8 mouse cellular contexts compared by ENCODE assay signal in the genomic region with DNA sequence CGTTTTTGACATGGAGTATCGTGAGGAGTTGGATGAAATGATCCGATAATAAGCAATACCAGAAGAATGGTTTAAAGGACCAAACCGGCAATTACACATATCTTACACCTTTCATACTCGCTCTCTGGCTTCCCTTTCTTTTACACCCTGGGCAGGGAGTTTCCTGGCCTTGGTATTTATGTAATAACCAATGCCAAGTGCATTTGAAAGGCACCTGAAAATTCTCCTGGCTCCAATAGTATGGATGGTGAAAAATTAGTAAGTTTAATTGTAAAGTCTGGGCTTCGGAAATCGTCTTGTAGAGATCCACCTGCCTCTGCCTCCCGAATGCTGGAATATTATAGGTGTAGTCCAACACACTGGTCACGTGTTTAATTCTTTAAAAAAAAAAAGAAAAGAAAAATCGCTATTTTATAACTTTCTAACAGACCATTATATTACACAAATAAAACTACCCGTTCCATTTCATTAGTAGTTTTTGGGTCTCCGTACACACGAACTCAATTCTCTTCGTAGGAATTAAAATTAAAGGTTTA. TPM values are rescaled to one million over a fixed set of nuclear protein-coding genes. Genes with fewer than 3 reads are reported as not detected.
DNase-seq lines count a peak whose midpoint lies in the region; ATAC-seq and TF ChIP-seq lines count a peak whose summit lies in the region.

No protein-coding gene starts in this region.

- H3K4me2 ChIP-seq in hindbrain, embryonic 12.5 days (replicated peaks) = peak overlapping the region; percentile 86
- peak overlapping the region; percentile 64 for H3K4me2 ChIP-seq in midbrain, embryonic 12.5 days (replicated peaks)

- TF ChIP-seq POLR2A in liver, adult 2 months (IDR thresholded peaks at IDR 0.05; ENCODE audit: extremely low read depth, insufficient read depth, low read length) = no peak

- no peaks in the 10 kb centered on the region for H3K79me2 ChIP-seq in liver, adult 2 months (ENCODE audit: control insufficient read depth, insufficient read depth, low read length)

- no peak for ATAC-seq in hindbrain, embryonic 12.5 days (ENCODE audit: low FRiP score)
- no peak for ATAC-seq in midbrain, embryonic 12.5 days (ENCODE audit: low FRiP score, low read depth)

- H3K36me3 ChIP-seq in liver, adult 2 months (ENCODE audit: control insufficient read depth, insufficient read depth, low read length) = no peaks in the 10 kb centered on the region
- H3K36me3 ChIP-seq in hindbrain, embryonic 12.5 days = no peaks in the 10 kb centered on the region
- no peaks in the 10 kb centered on the region for H3K36me3 ChIP-seq in midbrain, embryonic 12.5 days

- DNase-seq in liver, adult 2 months (ENCODE audit: extremely low read depth, low read depth, low spot score) = no peak
- DNase-seq in liver = no peak
- DNase-seq in c-Kit-positive CD71-positive TER-119-negative erythroid progenitor cells, embryonic 14.5 days (ENCODE audit: low read depth) = peak; percentile 48
- DNase-seq in urinary bladder, postnatal 4 days (ENCODE audit: low spot score in 2 of 2) = no peak
- no peak for DNase-seq in right cerebral cortex, adult 18-20 months
- DNase-seq in right cerebral cortex, postnatal 36 days (ENCODE audit: low spot score in 2 of 2) = no peak

- no peak overlapping the region for H3K9ac ChIP-seq in liver, adult 2 months (ENCODE audit: low read depth, low read length)
- H3K9ac ChIP-seq in hindbrain, embryonic 12.5 days = peak overlapping the region; percentile 50; the same call in 1 of the 2 replicates
- peak overlapping the region; percentile 50; the same call in 1 of the 2 replicates for H3K9ac ChIP-seq in midbrain, embryonic 12.5 days (replicated peaks)

- no peaks in the 10 kb centered on the region for H3K27me3 ChIP-seq in liver, adult 2 months (ENCODE audit: control insufficient read depth, insufficient read depth, low read length)
- no peaks in the 10 kb centered on the region; the same call in 1 of the 2 replicates for H3K27me3 ChIP-seq in hindbrain, embryonic 12.5 days
- H3K27me3 ChIP-seq in midbrain, embryonic 12.5 days = peaks cover 4% of the 10 kb centered on the region

- no peak for TF ChIP-seq CTCF in liver, adult 2 months (IDR thresholded peaks at IDR 0.05; ENCODE audit: low read depth, low read length)

- WGBS in liver, adult 2 months = under 1% methylated on average over 14 of the region's 14 CpGs
- WGBS in hindbrain, embryonic 12.5 days = 4% methylated on average over 14 of the region's 14 CpGs
- WGBS in midbrain, embryonic 12.5 days = 3% methylated on average over 14 of the region's 14 CpGs

- peak overlapping the region; percentile 39 for H3K4me3 ChIP-seq in liver, adult 2 months (ENCODE audit: insufficient read depth, low read depth, low read length)
- H3K4me3 ChIP-seq in hindbrain, embryonic 12.5 days = peak overlapping the region; percentile 52
- H3K4me3 ChIP-seq in midbrain, embryonic 12.5 days = peak overlapping the region; percentile 55

- H3K27ac ChIP-seq in liver, adult 2 months (replicated peaks; ENCODE audit: insufficient read depth, low read depth, low read length) = no peak overlapping the region
- H3K27ac ChIP-seq in hindbrain, embryonic 12.5 days = no peak overlapping the region
- H3K27ac ChIP-seq in midbrain, embryonic 12.5 days (replicated peaks) = no peak overlapping the region

- no peaks in the 10 kb centered on the region for H3K9me3 ChIP-seq in hindbrain, embryonic 12.5 days (replicated peaks)
- no peaks in the 10 kb centered on the region for H3K9me3 ChIP-seq in midbrain, embryonic 12.5 days

- peaks cover 2% of the 10 kb centered on the region; the same call in 1 of the 2 replicates for H3K4me1 ChIP-seq in liver, adult 2 months (ENCODE audit: control insufficient read depth, insufficient read depth, low read length)
- peaks cover 11% of the 10 kb centered on the region for H3K4me1 ChIP-seq in hindbrain, embryonic 12.5 days
- peaks cover 8% of the 10 kb centered on the region for H3K4me1 ChIP-seq in midbrain, embryonic 12.5 days

RNA-seq across cellular contexts. Expression of a gene that starts 10.1 kb away (rescaled TPM):
- 9.4 and 16.4 TPM in 2 replicates for total RNA-seq in liver, adult 2 months (2014; rRNA removed)
- 33.9 and 39.5 TPM in 2 replicates for polyA plus RNA-seq in liver, adult 2 months (2012; rRNA removed)
- polyA plus RNA-seq in hindbrain, embryonic 12.5 days (2016; fragmentation: Nextera tagmentation; extraction: Ambion mirVana) = 127 and 130 TPM in 2 replicates
- 132 and 140 TPM in 2 replicates for polyA plus RNA-seq in midbrain, embryonic 12.5 days (2016; fragmentation: Nextera tagmentation; extraction: Ambion mirVana)

RNA-seq across cellular contexts. Expression of a gene that starts 23.5 kb away (rescaled TPM):
- not detected in 2 replicates for total RNA-seq in liver, adult 2 months (2014; rRNA removed)
- polyA plus RNA-seq in liver, adult 2 months (2012; rRNA removed) = not detected in 2 replicates
- not detected in 2 replicates for polyA plus RNA-seq in hindbrain, embryonic 12.5 days (2016; fragmentation: Nextera tagmentation; extraction: Ambion mirVana)
- polyA plus RNA-seq in midbrain, embryonic 12.5 days (2016; fragmentation: Nextera tagmentation; extraction: Ambion mirVana) = not detected in 2 replicates

RNA-seq across cellular contexts. Expression of a gene that starts 39.8 kb away (rescaled TPM):
- not detected in 2 replicates for total RNA-seq in liver, adult 2 months (2014; rRNA removed)
- not detected in 2 replicates for polyA plus RNA-seq in liver, adult 2 months (2012; rRNA removed)
- not detected in 2 replicates for polyA plus RNA-seq in hindbrain, embryonic 12.5 days (2016; fragmentation: Nextera tagmentation; extraction: Ambion mirVana)
- not detected in 2 replicates for polyA plus RNA-seq in midbrain, embryonic 12.5 days (2016; fragmentation: Nextera tagmentation; extraction: Ambion mirVana)

RNA-seq across cellular contexts. Expression of a gene that starts 57.9 kb away (rescaled TPM):
- total RNA-seq in liver, adult 2 months (2014; rRNA removed) = not detected in 2 replicates
- not detected in 2 replicates for polyA plus RNA-seq in liver, adult 2 months (2012; rRNA removed)
- polyA plus RNA-seq in hindbrain, embryonic 12.5 days (2016; fragmentation: Nextera tagmentation; extraction: Ambion mirVana) = 0.05 TPM in 1 of 2 replicates, not detected in the other
- 0.06 and 0.07 TPM in 2 replicates for polyA plus RNA-seq in midbrain, embryonic 12.5 days (2016; fragmentation: Nextera tagmentation; extraction: Ambion mirVana)
